ENCODE assay signal across 8 mouse cellular contexts in the genomic region with DNA sequence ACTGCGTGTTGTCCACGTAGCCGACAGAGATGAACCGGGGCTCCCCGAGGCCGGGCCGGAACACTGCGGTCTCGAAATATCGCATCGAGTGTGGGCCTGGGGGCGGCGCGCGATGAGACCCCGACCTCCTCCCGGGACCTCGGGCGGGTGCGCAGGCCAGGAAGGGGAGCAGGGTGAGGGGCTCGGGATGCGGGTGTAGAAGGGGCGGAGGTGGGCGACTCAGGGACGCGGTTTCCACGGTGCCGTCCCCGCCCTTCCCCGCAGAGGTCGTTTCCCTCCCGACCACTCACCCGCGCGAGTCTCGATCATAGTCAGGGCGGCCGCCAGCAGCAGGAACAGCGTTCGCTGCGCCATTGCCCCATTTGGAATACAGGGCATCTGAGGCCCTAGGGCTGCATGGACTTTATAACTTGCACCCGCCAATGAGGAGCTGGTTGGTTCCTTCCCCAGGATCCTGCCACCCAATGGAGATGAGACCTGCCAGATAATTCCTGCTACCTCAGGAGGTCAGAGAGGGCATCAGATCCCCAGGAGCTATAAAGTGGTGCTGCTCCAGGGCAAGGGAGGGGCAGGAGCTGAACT. TPM values are rescaled to one million over a fixed set of nuclear protein-coding genes. Genes with fewer than 3 reads are reported as not detected.
DNase-seq lines count a peak whose midpoint lies in the region; ATAC-seq and TF ChIP-seq lines count a peak whose summit lies in the region.

No protein-coding gene starts in this region.

- H3K27ac ChIP-seq in heart, embryonic 10.5 days, result peak overlapping the region; percentile 45
- no peak overlapping the region for H3K27ac ChIP-seq in forebrain, embryonic 13.5 days
- no peak overlapping the region for H3K27ac ChIP-seq in limb, embryonic 11.5 days (replicated peaks; ENCODE audit: low read depth, low read length)
- no peak overlapping the region for H3K27ac ChIP-seq in neural tube, embryonic 14.5 days (ENCODE audit: low read depth, low read length)

- peaks cover 13% of the 10 kb centered on the region; the same call in 1 of the 2 replicates for H3K4me1 ChIP-seq in heart, embryonic 10.5 days
- H3K4me1 ChIP-seq in G1E (ENCODE audit: insufficient read depth, low read depth, low read length), result peaks cover 9% of the 10 kb centered on the region
- 0 out of 2 replicates have a peak, but pooled peaks cover 13% of the 10 kb centered on the region for H3K4me1 ChIP-seq in forebrain, embryonic 13.5 days
- H3K4me1 ChIP-seq in limb, embryonic 11.5 days (ENCODE audit: control insufficient read depth, insufficient read depth, low read length), result no peaks in the 10 kb centered on the region
- H3K4me1 ChIP-seq in neural tube, embryonic 14.5 days (ENCODE audit: control insufficient read depth, insufficient read depth, low read length), result peaks cover 3% of the 10 kb centered on the region; the same call in 1 of the 2 replicates

- WGBS in heart, embryonic 10.5 days, result 2% methylated on average over 31 of the region's 42 CpGs
- WGBS in forebrain, embryonic 13.5 days, result under 1% methylated on average over 40 of the region's 42 CpGs
- under 1% methylated on average over 41 of the region's 42 CpGs for WGBS in limb, embryonic 11.5 days
- under 1% methylated on average over 41 of the region's 42 CpGs for WGBS in neural tube, embryonic 14.5 days

- H3K4me3 ChIP-seq in heart, embryonic 10.5 days, result peak overlapping the region; percentile 66
- H3K4me3 ChIP-seq in G1E (ENCODE audit: low read depth, low read length), result peak overlapping the region; percentile 60; the same call in 1 of the 2 replicates
- H3K4me3 ChIP-seq in forebrain, embryonic 13.5 days, result peak overlapping the region; percentile 52
- peak overlapping the region; percentile 38 for H3K4me3 ChIP-seq in limb, embryonic 11.5 days (ENCODE audit: low read depth, low read length)
- peak overlapping the region; percentile 45 for H3K4me3 ChIP-seq in neural tube, embryonic 14.5 days (ENCODE audit: low read depth, low read length)

- H3K27me3 ChIP-seq in heart, embryonic 10.5 days (ENCODE audit: insufficient read depth, poor library complexity, severe bottlenecking), result peaks cover 52% of the 10 kb centered on the region
- H3K27me3 ChIP-seq in G1E (ENCODE audit: insufficient read depth, low read length), result peaks cover 25% of the 10 kb centered on the region
- peaks cover 24% of the 10 kb centered on the region for H3K27me3 ChIP-seq in forebrain, embryonic 13.5 days
- peaks cover 20% of the 10 kb centered on the region for H3K27me3 ChIP-seq in limb, embryonic 11.5 days (ENCODE audit: control insufficient read depth, insufficient read depth, low read length)
- peaks cover 2% of the 10 kb centered on the region; the same call in 1 of the 2 replicates for H3K27me3 ChIP-seq in neural tube, embryonic 14.5 days (ENCODE audit: control insufficient read depth, insufficient read depth, low read length)

- peak overlapping the region; percentile 95 for H3K4me2 ChIP-seq in forebrain, embryonic 13.5 days
- peak overlapping the region; percentile 74 for H3K4me2 ChIP-seq in limb, embryonic 11.5 days (ENCODE audit: low read depth, severe bottlenecking)
- H3K4me2 ChIP-seq in neural tube, embryonic 14.5 days (ENCODE audit: low read depth, low read length), result peak overlapping the region; percentile 98

- no peak for DNase-seq in heart, embryonic 10.5 days (ENCODE audit: low spot score)
- DNase-seq in heart, postnatal 36 days, result no peak
- DNase-seq in G1E (ENCODE audit: low spot score), result no peak
- DNase-seq in limb, embryonic 11.5 days (ENCODE audit: low spot score), result no peak
- DNase-seq in ovary, postnatal 14 days (ENCODE audit: low spot score), result no peak
- no peak for DNase-seq in cerebellum, adult 8-10 months

- no peaks in the 10 kb centered on the region for H3K9me3 ChIP-seq in heart, embryonic 10.5 days
- H3K9me3 ChIP-seq in G1E (replicated peaks), result no peaks in the 10 kb centered on the region; the same call in 1 of the 2 replicates
- H3K9me3 ChIP-seq in forebrain, embryonic 13.5 days (replicated peaks), result no peaks in the 10 kb centered on the region
- no peaks in the 10 kb centered on the region for H3K9me3 ChIP-seq in limb, embryonic 11.5 days (ENCODE audit: control insufficient read depth, low read length)
- H3K9me3 ChIP-seq in neural tube, embryonic 14.5 days (ENCODE audit: control insufficient read depth, low read length), result no peaks in the 10 kb centered on the region

- TF ChIP-seq CTCF in G1E (IDR thresholded peaks at IDR 0.05; ENCODE audit: low read depth, low read length), result no peak

- intact Hi-C loops in heart, postnatal 36 days (cut with DNase I), result no loop called here

- ATAC-seq in G1E (ENCODE audit: extremely low read depth, insufficient number of reproducible peaks, low FRiP score, poor library complexity, severe bottlenecking), result no peak
- peak; percentile 61 for ATAC-seq in forebrain, embryonic 13.5 days
- ATAC-seq in limb, embryonic 11.5 days (ENCODE audit: insufficient number of reproducible peaks, low FRiP score, low TSS enrichment, low read depth), result peak; percentile 44
- ATAC-seq in neural tube, embryonic 14.5 days (ENCODE audit: low read depth), result no peak; the same call in none of the 2 replicates

- peak overlapping the region; percentile 69 for H3K9ac ChIP-seq in forebrain, embryonic 13.5 days
- peak overlapping the region; percentile 51 for H3K9ac ChIP-seq in limb, embryonic 11.5 days (ENCODE audit: low read length)
- peak overlapping the region; percentile 55 for H3K9ac ChIP-seq in neural tube, embryonic 14.5 days (replicated peaks; ENCODE audit: low read depth, low read length)

- H3K36me3 ChIP-seq in heart, embryonic 10.5 days, result no peaks in the 10 kb centered on the region
- no peaks in the 10 kb centered on the region for H3K36me3 ChIP-seq in G1E (replicated peaks)
- H3K36me3 ChIP-seq in forebrain, embryonic 13.5 days (ENCODE audit: poor library complexity, severe bottlenecking), result no peaks in the 10 kb centered on the region
- H3K36me3 ChIP-seq in limb, embryonic 11.5 days (ENCODE audit: control insufficient read depth, insufficient read depth, low read length), result no peaks in the 10 kb centered on the region
- no peaks in the 10 kb centered on the region for H3K36me3 ChIP-seq in neural tube, embryonic 14.5 days (ENCODE audit: control insufficient read depth, insufficient read depth, low read length)

RNA-seq across cellular contexts. Expression of a gene that starts 25.8 kb away (rescaled TPM):
- polyA plus RNA-seq in heart, embryonic 10.5 days (2016; fragmentation: Nextera tagmentation; extraction: Ambion mirVana), result not detected in 2 replicates
- 1 to 10 TPM; 3.4 to 4.3 TPM for total RNA-seq in heart, postnatal 36 days (2021)
- not detected in 2 replicates for total RNA-seq in G1E (2014; fragmentation: Nextera tagmentation)
- total RNA-seq in G1E (2017), result not detected in 2 replicates
- polyA plus RNA-seq in G1E (2012), result not detected in 2 replicates
- not detected in 2 replicates for polyA plus RNA-seq in forebrain, embryonic 13.5 days (2015; fragmentation: Nextera tagmentation; extraction: Ambion mirVana)
- not detected in 2 replicates for polyA plus RNA-seq in limb, embryonic 11.5 days (2014; fragmentation: Nextera tagmentation; extraction: Ambion mirVana)
- not detected in 2 replicates for polyA plus RNA-seq in neural tube, embryonic 14.5 days (2014; fragmentation: Nextera tagmentation; extraction: Ambion mirVana)

RNA-seq across cellular contexts. Expression of a gene that starts 37.5 kb away (rescaled TPM):
- polyA plus RNA-seq in heart, embryonic 10.5 days (2016; fragmentation: Nextera tagmentation; extraction: Ambion mirVana), result not detected in 2 replicates
- total RNA-seq in heart, postnatal 36 days (2021), result under 1 TPM; 0.19 to 0.22 TPM
- total RNA-seq in G1E (2014; fragmentation: Nextera tagmentation), result not detected in 2 replicates
- total RNA-seq in G1E (2017), result 0.11 TPM in 1 of 2 replicates, not detected in the other
- 0.03 TPM in 1 of 2 replicates, not detected in the other for polyA plus RNA-seq in G1E (2012)
- polyA plus RNA-seq in forebrain, embryonic 13.5 days (2015; fragmentation: Nextera tagmentation; extraction: Ambion mirVana), result not detected in 2 replicates
- not detected in 2 replicates for polyA plus RNA-seq in limb, embryonic 11.5 days (2014; fragmentation: Nextera tagmentation; extraction: Ambion mirVana)
- polyA plus RNA-seq in neural tube, embryonic 14.5 days (2014; fragmentation: Nextera tagmentation; extraction: Ambion mirVana), result not detected in 2 replicates

RNA-seq across cellular contexts. Expression of a gene that starts 41.2 kb away (rescaled TPM):
- not detected in 2 replicates for polyA plus RNA-seq in heart, embryonic 10.5 days (2016; fragmentation: Nextera tagmentation; extraction: Ambion mirVana)
- not detected for total RNA-seq in heart, postnatal 36 days (2021)
- total RNA-seq in G1E (2014; fragmentation: Nextera tagmentation) (not detected in 2 replicates), G1E (2017) (not detected in 2 replicates)
- polyA plus RNA-seq in G1E (2012), result not detected in 2 replicates
- not detected in 2 replicates for polyA plus RNA-seq in forebrain, embryonic 13.5 days (2015; fragmentation: Nextera tagmentation; extraction: Ambion mirVana)
- not detected in 2 replicates for polyA plus RNA-seq in limb, embryonic 11.5 days (2014; fragmentation: Nextera tagmentation; extraction: Ambion mirVana)
- not detected in 2 replicates for polyA plus RNA-seq in neural tube, embryonic 14.5 days (2014; fragmentation: Nextera tagmentation; extraction: Ambion mirVana)

RNA-seq across cellular contexts. Expression of a gene that starts 41.4 kb away (rescaled TPM):
- polyA plus RNA-seq in heart, embryonic 10.5 days (2016; fragmentation: Nextera tagmentation; extraction: Ambion mirVana), result 4.4 and 7.2 TPM in 2 replicates
- total RNA-seq in heart, postnatal 36 days (2021), result 1 to 10 TPM; 9.5 to 10.0 TPM
- total RNA-seq in G1E (2014; fragmentation: Nextera tagmentation), result 6.5 and 12.0 TPM in 2 replicates
- 20.0 and 22.8 TPM in 2 replicates for total RNA-seq in G1E (2017)
- polyA plus RNA-seq in G1E (2012), result 3.1 and 5.7 TPM in 2 replicates
- 4.0 TPM in 2 replicates for polyA plus RNA-seq in forebrain, embryonic 13.5 days (2015; fragmentation: Nextera tagmentation; extraction: Ambion mirVana)
- polyA plus RNA-seq in limb, embryonic 11.5 days (2014; fragmentation: Nextera tagmentation; extraction: Ambion mirVana), result 10.2 and 13.7 TPM in 2 replicates
- polyA plus RNA-seq in neural tube, embryonic 14.5 days (2014; fragmentation: Nextera tagmentation; extraction: Ambion mirVana), result 5.9 and 8.9 TPM in 2 replicates

RNA-seq across cellular contexts. Expression of a gene that starts 45.3 kb away (rescaled TPM):
- polyA plus RNA-seq in heart, embryonic 10.5 days (2016; fragmentation: Nextera tagmentation; extraction: Ambion mirVana), result not detected in 2 replicates
- total RNA-seq in heart, postnatal 36 days (2021), result not detected
- not detected in 2 replicates for total RNA-seq in G1E (2014; fragmentation: Nextera tagmentation)
- 0.16 TPM in 1 of 2 replicates, not detected in the other for total RNA-seq in G1E (2017)
- polyA plus RNA-seq in G1E (2012), result not detected in 2 replicates
- polyA plus RNA-seq in forebrain, embryonic 13.5 days (2015; fragmentation: Nextera tagmentation; extraction: Ambion mirVana), result not detected in 2 replicates
- polyA plus RNA-seq in limb, embryonic 11.5 days (2014; fragmentation: Nextera tagmentation; extraction: Ambion mirVana), result not detected in 2 replicates
- polyA plus RNA-seq in neural tube, embryonic 14.5 days (2014; fragmentation: Nextera tagmentation; extraction: Ambion mirVana), result not detected in 2 replicates

Comparison
In these comparisons a context has a peak if more than half of its experiments do, and no peak if none do; other contexts are left out.
1. ATAC-seq: peak in forebrain, embryonic 13.5 days (single experiment) and limb, embryonic 11.5 days (single experiment); none in G1E (single experiment) and neural tube, embryonic 14.5 days (single experiment).
2. Peak in every context shown above with its lines, with median percentiles within 50 percentile points of each other: H3K4me3 ChIP-seq, H3K4me2 ChIP-seq and H3K9ac ChIP-seq.